Mouse (Mus musculus): Measurements from ENCODE around the gene Cdk8. TPM values are rescaled to one million over a fixed set of nuclear protein-coding genes. Genes with fewer than 3 reads are reported as not detected.

Gene Cdk8
- total and polyA plus RNA-seq, 3 experiments, result 15.0 to 15.6 (median 15.5) TPM

GRCm38 (mm10) chr5:146287416-146287815 lies 56.4 kb downstream of the Cdk8 start:
- Histone ChIP-seq H3K4me3 (no peak overlapping the region), H3K36me3 (ENCODE audit: control insufficient read depth, insufficient read depth, low read length) (no peaks in the 10 kb centered on the region; the same call in 1 of the 2 replicates)
- WGBS, result 92% methylated on average over 10 of the region's 10 CpGs

GRCm38 (mm10) chr5:146288048-146288501 lies 57.0 kb downstream of the Cdk8 start:
- intact Hi-C loops (cut with DNase I), result loop anchor here (5.0 kb wide), 3 partner anchors 36 to 81 kb away; partner anchors contain the start of gene Cdk8

More at GRCm38 (mm10) chr5:146287416-146287815, 56.4 kb downstream of the Cdk8 start:
- no peak for TF ChIP-seq CTCF (IDR thresholded peaks at IDR 0.05)
- no peak for TF ChIP-seq POLR2A (IDR thresholded peaks at IDR 0.05; ENCODE audit: insufficient read depth, low read depth, low read length)
- TF ChIP-seq EP300 (IDR thresholded peaks at IDR 0.05; ENCODE audit: insufficient read depth, low read depth, low read length), result no peak
- intact Hi-C loops (cut with DNase I), result loop anchor here (5.0 kb wide), 3 partner anchors 35 to 80 kb away; partner anchors contain the start of gene Cdk8
- no peak for DNase-seq
- Histone ChIP-seq H3K9ac (ENCODE audit: low read depth, low read length) (no peak overlapping the region), H3K27ac (no peak overlapping the region), H3K79me2 (replicated peaks; ENCODE audit: control insufficient read depth, insufficient read depth, low read length) (no peaks in the 10 kb centered on the region), H3K4me1 (ENCODE audit: control insufficient read depth, insufficient read depth, low read length) (no peaks in the 10 kb centered on the region), H3K27me3 (ENCODE audit: control insufficient read depth, insufficient read depth, low read length) (no peaks in the 10 kb centered on the region)

GRCm38 (mm10) chr5:146289921-146290320 lies 58.9 kb downstream of the Cdk8 start:
- Histone ChIP-seq H3K4me3 (no peak overlapping the region), H3K9ac (ENCODE audit: low read depth, low read length) (no peak overlapping the region), H3K27me3 (ENCODE audit: control insufficient read depth, insufficient read depth, low read length) (no peaks in the 10 kb centered on the region), H3K79me2 (replicated peaks; ENCODE audit: control insufficient read depth, insufficient read depth, low read length) (no peaks in the 10 kb centered on the region), H3K27ac (no peak overlapping the region), H3K4me1 (ENCODE audit: control insufficient read depth, insufficient read depth, low read length) (no peaks in the 10 kb centered on the region; the same call in 1 of the 2 replicates), H3K36me3 (ENCODE audit: control insufficient read depth, insufficient read depth, low read length) (no peaks in the 10 kb centered on the region; the same call in 1 of the 2 replicates)
- 91% methylated on average over 7 of the region's 7 CpGs for WGBS
- intact Hi-C loops (cut with DNase I), result loop anchor here (5.0 kb wide), 4 partner anchors 38 to 83 kb away; partner anchors contain the start of gene Cdk8
- TF ChIP-seq POLR2A (IDR thresholded peaks at IDR 0.05; ENCODE audit: insufficient read depth, low read depth, low read length) (no peak), CTCF (IDR thresholded peaks at IDR 0.05) (no peak), EP300 (IDR thresholded peaks at IDR 0.05; ENCODE audit: insufficient read depth, low read depth, low read length) (no peak)
- no peak for DNase-seq

More at GRCm38 (mm10) chr5:146288048-146288501, 57.0 kb downstream of the Cdk8 start:
- 50% methylated on average over 13 of the region's 13 CpGs for WGBS
- Histone ChIP-seq H3K4me1 (ENCODE audit: control insufficient read depth, insufficient read depth, low read length) (no peaks in the 10 kb centered on the region), H3K4me3 (no peak overlapping the region), H3K27ac (no peak overlapping the region), H3K27me3 (ENCODE audit: control insufficient read depth, insufficient read depth, low read length) (no peaks in the 10 kb centered on the region), H3K36me3 (ENCODE audit: control insufficient read depth, insufficient read depth, low read length) (no peaks in the 10 kb centered on the region; the same call in 1 of the 2 replicates), H3K79me2 (replicated peaks; ENCODE audit: control insufficient read depth, insufficient read depth, low read length) (no peaks in the 10 kb centered on the region), H3K9ac (ENCODE audit: low read depth, low read length) (no peak overlapping the region)
- TF ChIP-seq EP300 (IDR thresholded peaks at IDR 0.05; ENCODE audit: insufficient read depth, low read depth, low read length) (no peak), CTCF (IDR thresholded peaks at IDR 0.05) (no peak), POLR2A (IDR thresholded peaks at IDR 0.05; ENCODE audit: insufficient read depth, low read depth, low read length) (no peak)
- no peak for DNase-seq

- no peaks in the 10 kb centered on the region; the same call in 1 of the 2 replicates for H3K36me3 ChIP-seq (ENCODE audit: control insufficient read depth, insufficient read depth, low read length)
- H3K4me1 ChIP-seq (ENCODE audit: control insufficient read depth, insufficient read depth, low read length), result no peaks in the 10 kb centered on the region; the same call in 1 of the 2 replicates
- WGBS, result 91% methylated on average over 5 of the region's 5 CpGs
- TF ChIP-seq EP300 (IDR thresholded peaks at IDR 0.05; ENCODE audit: insufficient read depth, low read depth, low read length) (no peak), POLR2A (IDR thresholded peaks at IDR 0.05; ENCODE audit: insufficient read depth, low read depth, low read length) (no peak), CTCF (IDR thresholded peaks at IDR 0.05) (no peak)
- H3K27me3 ChIP-seq (ENCODE audit: control insufficient read depth, insufficient read depth, low read length), result no peaks in the 10 kb centered on the region
- H3K9ac ChIP-seq (ENCODE audit: low read depth, low read length), result no peak overlapping the region
- no peaks in the 10 kb centered on the region for H3K79me2 ChIP-seq (replicated peaks; ENCODE audit: control insufficient read depth, insufficient read depth, low read length)
- H3K4me3 ChIP-seq, result no peak overlapping the region
- intact Hi-C loops (cut with DNase I), result loop anchor here (5.0 kb wide), 1 partner anchor 73 kb away; no protein-coding TSS in a partner anchor
- DNase-seq, result no peak
- no peak overlapping the region for H3K27ac ChIP-seq
Measured at GRCm38 (mm10) chr5:146290446-146290845, 59.4 kb downstream of the Cdk8 start.

- H3K36me3 ChIP-seq (ENCODE audit: control insufficient read depth, insufficient read depth, low read length), result no peaks in the 10 kb centered on the region; the same call in 1 of the 2 replicates
- no peak for DNase-seq
- no peak for TF ChIP-seq CTCF (IDR thresholded peaks at IDR 0.05)
- TF ChIP-seq POLR2A (IDR thresholded peaks at IDR 0.05; ENCODE audit: insufficient read depth, low read depth, low read length), result no peak
- TF ChIP-seq EP300 (IDR thresholded peaks at IDR 0.05; ENCODE audit: insufficient read depth, low read depth, low read length), result no peak
Measured at GRCm38 (mm10) chr5:146291560-146291959, 60.5 kb downstream of the Cdk8 start.

More at GRCm38 (mm10) chr5:146291560-146291959, 60.5 kb downstream of the Cdk8 start:
- 78% methylated on average over 5 of the region's 5 CpGs for WGBS
- no peaks in the 10 kb centered on the region; the same call in 1 of the 2 replicates for H3K4me1 ChIP-seq (ENCODE audit: control insufficient read depth, insufficient read depth, low read length)
- H3K27me3 ChIP-seq (ENCODE audit: control insufficient read depth, insufficient read depth, low read length), result no peaks in the 10 kb centered on the region
- intact Hi-C loops (cut with DNase I), result loop anchor here (5.0 kb wide), 1 partner anchor 74 kb away; no protein-coding TSS in a partner anchor
- no peak overlapping the region for H3K4me3 ChIP-seq
- H3K27ac ChIP-seq, result no peak overlapping the region
- H3K9ac ChIP-seq (ENCODE audit: low read depth, low read length), result no peak overlapping the region
- no peaks in the 10 kb centered on the region for H3K79me2 ChIP-seq (replicated peaks; ENCODE audit: control insufficient read depth, insufficient read depth, low read length)
